Mouse (Mus musculus) neural tube, embryonic 14.5 days (tissue): ENCODE measurements around the gene Rac2. TPM values are rescaled to one million over a fixed set of nuclear protein-coding genes. Genes with fewer than 3 reads are reported as not detected.

ENCODE experiments used
- ATAC-seq: fragments of 200-750 bp; cut with Nextera tagmentation; 2 replicates; pipeline ENCODE4 v1.8.0; 2017; ENCODE audit warnings: low read depth, mild to moderate bottlenecking, moderate TSS enrichment, moderate library complexity
- H3K27ac ChIP-seq: fragments of 300-500 bp; sonication (generic); 2 replicates; pipeline ENCODE4 v1.5.1; 2014; ENCODE audit warnings: low read depth, mild to moderate bottlenecking, control low read depth, low read length, moderate library complexity, mixed read lengths
- H3K27me3 ChIP-seq: fragments of 300-500 bp; sonication (generic); 2 replicates; pipeline ENCODE4 v1.6.1; 2014; ENCODE audit warnings: low read length; ENCODE audit not compliant: control insufficient read depth, insufficient read depth
- H3K36me3 ChIP-seq: fragments of 300-500 bp; sonication (generic); 2 replicates; pipeline ENCODE4 v1.6.1; 2014; ENCODE audit warnings: low read length, mixed read lengths; ENCODE audit not compliant: control insufficient read depth, insufficient read depth
- H3K4me1 ChIP-seq: fragments of 300-500 bp; sonication (generic); 2 replicates; pipeline ENCODE4 v1.6.1; 2014; ENCODE audit warnings: low read length; ENCODE audit not compliant: control insufficient read depth, insufficient read depth
- H3K4me2 ChIP-seq: fragments of 300-500 bp; sonication (generic); 2 replicates; pipeline ENCODE4 v1.6.1; 2014; ENCODE audit warnings: mild to moderate bottlenecking, low read depth, low read length, control low read depth
- H3K4me3 ChIP-seq: fragments of 300-500 bp; sonication (generic); 2 replicates; pipeline ENCODE4 v1.5.1; 2014; ENCODE audit warnings: low read depth, low read length, control low read depth, mixed read lengths
- H3K9ac ChIP-seq: fragments of 300-500 bp; sonication (generic); replicated peaks from 2 replicates; pipeline ENCODE4 v1.6.1; 2014; ENCODE audit warnings: low read depth, mild to moderate bottlenecking, control low read depth, low read length, mixed read lengths
- H3K9me3 ChIP-seq: fragments of 300-500 bp; sonication (generic); 2 replicates; pipeline ENCODE4 v1.6.1; 2016; ENCODE audit warnings: low read length; ENCODE audit not compliant: control insufficient read depth
- whole genome bisulfite sequencing: fragments of 180-500 bp; shearing (Covaris S2); extraction: QIAGEN DNeasy Blood & Tissue Kit; methylation state at CpG from one replicate; pipeline ENCODE4 v1.1.7; 2014; 5-methylcytosine and 5-hydroxymethylcytosine counted together
- polyA plus RNA-seq: library from polyadenylated mRNA; unstranded; fragments of >200 nt; fragmentation: Nextera tagmentation; extraction: Ambion mirVana; gene quantifications from 2 replicates; pipeline ENCODE4 v1.2.1, GENCODE M21; 2014

Rac2 gene
- polyA plus RNA-seq, 1 experiment from 2014 or later = 6.9 TPM

GRCm38 (mm10) chr15:78591680-78592451, 19.3 kb upstream of the Rac2 start:
- Histone ChIP-seq H3K4me2 (no peak overlapping the region), H3K9ac (no peak overlapping the region), H3K9me3 (no peaks in the 10 kb centered on the region), H3K4me3 (no peak overlapping the region), H3K27ac (no peak overlapping the region), H3K27me3 (no peaks in the 10 kb centered on the region), H3K4me1 (no peaks in the 10 kb centered on the region), H3K36me3 (no peaks in the 10 kb centered on the region)
- no peak for ATAC-seq
- 68% methylated on average over 15 of the region's 15 CpGs for WGBS

- Histone ChIP-seq H3K27ac (no peak overlapping the region), H3K4me2 (no peak overlapping the region), H3K9me3 (no peaks in the 10 kb centered on the region), H3K27me3 (no peaks in the 10 kb centered on the region), H3K4me1 (no peaks in the 10 kb centered on the region), H3K9ac (no peak overlapping the region), H3K36me3 (no peaks in the 10 kb centered on the region), H3K4me3 (no peak overlapping the region)
- WGBS = 82% methylated on average over 6 of the region's 6 CpGs
- no peak for ATAC-seq
These were observed 18.2 kb upstream of the Rac2 start for GRCm38 (mm10) chr15:78590785-78591184.

- Histone ChIP-seq H3K4me1 (no peaks in the 10 kb centered on the region), H3K27ac (no peak overlapping the region), H3K9ac (no peak overlapping the region), H3K9me3 (no peaks in the 10 kb centered on the region), H3K27me3 (no peaks in the 10 kb centered on the region), H3K4me3 (no peak overlapping the region), H3K36me3 (no peaks in the 10 kb centered on the region), H3K4me2 (no peak overlapping the region)
- ATAC-seq = no peak
- WGBS = 83% methylated on average over 6 of the region's 6 CpGs
These were observed 17.4 kb upstream of the Rac2 start for GRCm38 (mm10) chr15:78589936-78590335.

GRCm38 (mm10) chr15:78588900-78589299, 16.3 kb upstream of the Rac2 start:
- 91% methylated on average over 4 of the region's 4 CpGs for WGBS
- Histone ChIP-seq H3K27me3 (no peaks in the 10 kb centered on the region), H3K36me3 (no peaks in the 10 kb centered on the region), H3K9me3 (no peaks in the 10 kb centered on the region), H3K4me2 (no peak overlapping the region), H3K4me1 (no peaks in the 10 kb centered on the region), H3K27ac (no peak overlapping the region), H3K4me3 (no peak overlapping the region), H3K9ac (no peak overlapping the region)
- no peak for ATAC-seq

GRCm38 (mm10) chr15:78588049-78588448, 15.5 kb upstream of the Rac2 start:
- H3K9ac ChIP-seq = no peak overlapping the region
- H3K4me1 ChIP-seq = no peaks in the 10 kb centered on the region
- ATAC-seq = no peak
- no peaks in the 10 kb centered on the region for H3K27me3 ChIP-seq
- no peak overlapping the region for H3K4me3 ChIP-seq
- no peak overlapping the region for H3K4me2 ChIP-seq
- H3K9me3 ChIP-seq = no peaks in the 10 kb centered on the region
- no peak overlapping the region for H3K27ac ChIP-seq
- H3K36me3 ChIP-seq = no peaks in the 10 kb centered on the region
- WGBS = 89% methylated on average over 4 of the region's 4 CpGs

GRCm38 (mm10) chr15:78587050-78587994, 14.7 kb upstream of the Rac2 start:
- H3K9ac ChIP-seq = no peak overlapping the region
- peak; percentile 84 for ATAC-seq
- no peak overlapping the region for H3K27ac ChIP-seq
- WGBS = 58% methylated on average over 18 of the region's 18 CpGs
- H3K36me3 ChIP-seq = no peaks in the 10 kb centered on the region
- H3K4me3 ChIP-seq = no peak overlapping the region
- H3K9me3 ChIP-seq = no peaks in the 10 kb centered on the region
- H3K4me2 ChIP-seq = no peak overlapping the region
- no peaks in the 10 kb centered on the region for H3K4me1 ChIP-seq
- no peaks in the 10 kb centered on the region for H3K27me3 ChIP-seq

- no peak for ATAC-seq
- no peaks in the 10 kb centered on the region for H3K36me3 ChIP-seq
- H3K9ac ChIP-seq = no peak overlapping the region
- H3K4me3 ChIP-seq = no peak overlapping the region
- H3K27me3 ChIP-seq = no peaks in the 10 kb centered on the region
- H3K27ac ChIP-seq = no peak overlapping the region
- H3K4me1 ChIP-seq = peaks cover 9% of the 10 kb centered on the region
- no peak overlapping the region for H3K4me2 ChIP-seq
- H3K9me3 ChIP-seq = no peaks in the 10 kb centered on the region
- 92% methylated on average over 7 of the region's 7 CpGs for WGBS
These were observed 12.8 kb upstream of the Rac2 start for GRCm38 (mm10) chr15:78585404-78585803.

- H3K4me2 ChIP-seq = no peak overlapping the region
- H3K27me3 ChIP-seq = no peaks in the 10 kb centered on the region
- H3K9ac ChIP-seq = no peak overlapping the region
- no peaks in the 10 kb centered on the region for H3K9me3 ChIP-seq
- no peak for ATAC-seq
- H3K27ac ChIP-seq = no peak overlapping the region
- H3K36me3 ChIP-seq = no peaks in the 10 kb centered on the region
- H3K4me3 ChIP-seq = no peak overlapping the region
- H3K4me1 ChIP-seq = peaks cover 13% of the 10 kb centered on the region
- 17% methylated on average over 11 of the region's 11 CpGs for WGBS
These were observed 10.8 kb upstream of the Rac2 start for GRCm38 (mm10) chr15:78583352-78583751.

GRCm38 (mm10) chr15:78576284-78576810, 3.8 kb upstream of the Rac2 start:
- no peak for ATAC-seq
- peaks cover 9% of the 10 kb centered on the region for H3K4me1 ChIP-seq
- no peaks in the 10 kb centered on the region for H3K36me3 ChIP-seq
- no peak overlapping the region for H3K9ac ChIP-seq
- no peaks in the 10 kb centered on the region for H3K9me3 ChIP-seq
- H3K4me3 ChIP-seq = no peak overlapping the region
- 66% methylated on average over 4 of the region's 4 CpGs for WGBS
- no peak overlapping the region for H3K4me2 ChIP-seq
- H3K27me3 ChIP-seq = no peaks in the 10 kb centered on the region
- H3K27ac ChIP-seq = no peak overlapping the region
